ENCODE assay signal across 11 mouse cellular contexts in the genomic region with DNA sequence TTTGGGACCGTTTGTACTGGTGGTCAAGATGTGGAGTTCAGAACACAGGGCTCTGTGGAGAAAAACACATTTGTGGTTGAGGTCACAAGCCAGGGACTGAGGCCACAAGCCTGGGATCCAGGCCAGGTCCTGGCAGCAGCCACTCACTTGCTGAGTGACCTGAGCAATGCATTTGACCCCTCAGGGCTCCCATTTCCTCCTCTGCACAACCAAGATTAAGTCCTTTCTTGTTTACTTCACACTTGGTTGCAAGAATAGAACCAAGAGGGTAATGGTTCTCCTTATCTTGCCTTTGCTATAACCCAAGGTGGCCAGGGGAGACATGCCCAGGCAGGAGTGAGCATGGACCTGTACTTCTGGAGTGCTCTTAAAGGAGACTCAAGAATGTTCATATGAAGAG. TPM values are rescaled to one million over a fixed set of nuclear protein-coding genes. Genes with fewer than 3 reads are reported as not detected.
DNase-seq lines count a peak whose midpoint lies in the region; ATAC-seq and TF ChIP-seq lines count a peak whose summit lies in the region.
"Had no signal": no experiment of that assay in that cellular context is flagged by ENCODE, and none has a peak within 500 bp of the region (broad histone marks: within the 10 kb centered on the region; RNA-seq: fewer than 3 reads in every experiment).

No protein-coding gene starts in this region.

- H3K9me3 ChIP-seq in heart, postnatal 0 days (replicated peaks; ENCODE audit: control insufficient read depth, low read length): no peaks in the 10 kb centered on the region

- ATAC-seq in heart, postnatal 0 days (ENCODE audit: insufficient read depth, low read depth): 0 out of 2 replicates have a peak, but pooled peaks have one; percentile 47
- ATAC-seq: midbrain, embryonic 16.5 days had no signal

- no peak for TF ChIP-seq EP300 in heart, postnatal 0 days (IDR thresholded peaks at IDR 0.05; ENCODE audit: low read depth)

- peaks cover 8% of the 10 kb centered on the region; the same call in 1 of the 2 replicates for H3K4me1 ChIP-seq in heart, postnatal 0 days (ENCODE audit: control insufficient read depth, insufficient read depth)

- DNase-seq in 3134 (ENCODE audit: extremely low read depth, insufficient read length, low spot score) (peak; percentile 59), adipocyte (ENCODE audit: low spot score) (peak; percentile 88)
- DNase-seq in heart, postnatal 0 days (ENCODE audit: low spot score): no peak
- peak; percentile 83 to 89 for DNase-seq in lung, adult 18-20 months
- DNase-seq in frontal cortex, postnatal 25 days (ENCODE audit: low spot score in 2 of 2): no peak
- no peak for DNase-seq in cerebellum, adult 9-10 months
- DNase-seq in spleen, postnatal 14 days (ENCODE audit: low spot score in 2 of 2): no peak
- DNase-seq in left cerebral cortex, postnatal 25 days (ENCODE audit: low spot score in 2 of 2): no peak
- DNase-seq: cerebellum, adult 2 months had no signal

- no peaks in the 10 kb centered on the region for H3K27me3 ChIP-seq in heart, postnatal 0 days (ENCODE audit: control insufficient read depth, insufficient read depth, low read length)

- H3K36me3 ChIP-seq in heart, postnatal 0 days (replicated peaks; ENCODE audit: control insufficient read depth, insufficient read depth, low read length): no peaks in the 10 kb centered on the region

- H3K4me2 ChIP-seq in heart, postnatal 0 days (ENCODE audit: low read depth, low read length): no peak overlapping the region

- no peak for TF ChIP-seq CTCF in heart, postnatal 0 days (IDR thresholded peaks at IDR 0.05; ENCODE audit: low read depth)

- H3K9ac ChIP-seq in heart, postnatal 0 days (replicated peaks; ENCODE audit: low read depth, low read length): no peak overlapping the region

- H3K27ac ChIP-seq in heart, postnatal 0 days (ENCODE audit: low read depth): no peak overlapping the region

- intact Hi-C loops in left cerebral cortex, postnatal 25 days (cut with DNase I): no loop called here

- H3K4me3 ChIP-seq in heart, postnatal 0 days (ENCODE audit: low read depth, low read length): no peak overlapping the region

- WGBS in heart, postnatal 0 days: 52% methylated on average over 1 of the region's 1 CpGs

RNA-seq across cellular contexts. Expression of a gene that starts 53.4 kb away (rescaled TPM):
- not detected in 2 replicates for total RNA-seq in heart, postnatal 0 days (2014; rRNA removed; ENCODE audit: low replicate concordance)
- polyA plus RNA-seq in heart, postnatal 0 days (2015; fragmentation: Nextera tagmentation; extraction: Ambion mirVana): not detected in 2 replicates
- total RNA-seq in left cerebral cortex, postnatal 25 days (2021): not detected
- polyA plus RNA-seq: cerebellum, adult 2 months; large intestine, adult 2 months; midbrain, embryonic 16.5 days had no signal

Comparison
In these comparisons a context has a peak if more than half of its experiments do, and no peak if none do; other contexts are left out.
1. DNase-seq: peak in 3134 (single experiment), adipocyte (single experiment) and lung, adult 18-20 months (2 of 2); none in heart, postnatal 0 days (single experiment), frontal cortex, postnatal 25 days (0 of 2), cerebellum, adult 9-10 months (single experiment), spleen, postnatal 14 days (0 of 2) and left cerebral cortex, postnatal 25 days (0 of 2).